Mouse (Mus musculus) gastrocnemius, adult 2 months (tissue): ENCODE results near the gene Gm5089. TPM values are rescaled to one million over a fixed set of nuclear protein-coding genes. Genes with fewer than 3 reads are reported as not detected.
"Not testable (repeated sequence)": the region's sequence is repeated elsewhere in the genome, so short reads cannot be mapped to it uniquely, and the experiment has no call there.

Source experiments
- DNase-seq: peaks from one replicate; pipeline ENCODE4 v3.0.0; 2022
- H3K27ac ChIP-seq: fragments of 200-600 bp; 2 replicates; pipeline ENCODE4 v1.8.1; 2022; ENCODE audit warnings: mild to moderate bottlenecking
- H3K4me3 ChIP-seq: fragments of 200-600 bp; 2 replicates; pipeline ENCODE4 v1.8.1; 2022; ENCODE audit warnings: mild to moderate bottlenecking, moderate library complexity
- CTCF ChIP-seq: fragments of 200-600 bp; IDR thresholded peaks from 2 replicates; pipeline ENCODE4 v1.8.1; 2022; ENCODE audit warnings: antibody characterized with exemption, mild to moderate bottlenecking, moderate library complexity
- intact Hi-C: fragments of 180-260 bp; cut with DNase I; formaldehyde crosslinking; loops from one replicate; pipeline ENCODE4 v1.15.1; 2025
- total RNA-seq, 2 experiments: library from RNA; stranded (reverse); gene quantifications; 2 replicates each; pipeline ENCODE4 v1.2.3; 2021

Gene Gm5089
- total RNA-seq, 2 experiments from 2014 or later: not detected

GRCm38 (mm10) chr14:122465931-122466490 lies 15.1 kb upstream of the Gm5089 start:
- Histone ChIP-seq H3K4me3 (peak overlapping the region; percentile 74), H3K27ac (no peak overlapping the region)
- no peak for DNase-seq
- no peak for TF ChIP-seq CTCF
- intact Hi-C loops: no loop called here

- peak within 1 kb of the TSS; percentile 74 for H3K4me3 ChIP-seq
- TF ChIP-seq CTCF: no peak
These were observed 14.1 kb upstream of the Gm5089 start, which contains the start of gene Zic5 for GRCm38 (mm10) chr14:122464763-122465741. Gene Zic5, minus strand, starts transcription at chr14:122465677.

GRCm38 (mm10) chr14:122464351-122464762 lies 13.4 kb upstream of the Gm5089 start:
- DNase-seq: no peak
- Histone ChIP-seq H3K27ac (no peak overlapping the region), H3K4me3 (peak overlapping the region; percentile 74)
- TF ChIP-seq CTCF: no peak
- intact Hi-C loops: no loop called here

More at GRCm38 (mm10) chr14:122464763-122465741, 14.1 kb upstream of the Gm5089 start, which contains the start of gene Zic5:
- no peak within 1 kb of the TSS for H3K27ac ChIP-seq
- DNase-seq: no peak
- intact Hi-C loops: no loop called here

GRCm38 (mm10) chr14:122463734-122464341 lies 12.9 kb upstream of the Gm5089 start:
- H3K27ac ChIP-seq, intact Hi-C loops: not testable (repeated sequence)
- peak; percentile 72 for DNase-seq
- peak overlapping the region; percentile 74 for H3K4me3 ChIP-seq

- no peak for TF ChIP-seq CTCF
- H3K27ac ChIP-seq: no peak overlapping the region
- H3K4me3 ChIP-seq: peak overlapping the region; percentile 74
- intact Hi-C loops: no loop called here
- no peak for DNase-seq
These were observed 12.3 kb upstream of the Gm5089 start for GRCm38 (mm10) chr14:122463080-122463691.

- intact Hi-C loops: no loop called here
- Histone ChIP-seq H3K4me3 (no peak overlapping the region), H3K27ac (no peak overlapping the region)
- no peak for TF ChIP-seq CTCF
- no peak for DNase-seq
These were observed 11.8 kb upstream of the Gm5089 start for GRCm38 (mm10) chr14:122462689-122463079.

- H3K4me3 ChIP-seq: no peak overlapping the region
- no peak overlapping the region for H3K27ac ChIP-seq
- no peak for TF ChIP-seq CTCF
- intact Hi-C loops: no loop called here
- no peak for DNase-seq
These were observed 11.1 kb upstream of the Gm5089 start for GRCm38 (mm10) chr14:122461966-122462365.

GRCm38 (mm10) chr14:122461500-122461899 lies 10.6 kb upstream of the Gm5089 start:
- no peak for DNase-seq
- no peak overlapping the region for H3K4me3 ChIP-seq
- no peak for TF ChIP-seq CTCF
- no peak overlapping the region for H3K27ac ChIP-seq
- intact Hi-C loops: no loop called here

GRCm38 (mm10) chr14:122460226-122460625 lies 9.3 kb upstream of the Gm5089 start:
- intact Hi-C loops: no loop called here
- no peak for TF ChIP-seq CTCF
- no peak overlapping the region for H3K4me3 ChIP-seq
- DNase-seq: no peak
- H3K27ac ChIP-seq: no peak overlapping the region

GRCm38 (mm10) chr14:122459776-122460175 lies 8.9 kb upstream of the Gm5089 start:
- DNase-seq: no peak
- intact Hi-C loops: no loop called here
- H3K27ac ChIP-seq: no peak overlapping the region
- no peak for TF ChIP-seq CTCF
- no peak overlapping the region for H3K4me3 ChIP-seq

- intact Hi-C loops, DNase-seq, H3K4me3 ChIP-seq, H3K27ac ChIP-seq: not testable (repeated sequence)
These were observed 8.4 kb upstream of the Gm5089 start for GRCm38 (mm10) chr14:122459332-122459731.

GRCm38 (mm10) chr14:122455562-122455958 lies 4.6 kb upstream of the Gm5089 start:
- no peak for DNase-seq
- no peak for TF ChIP-seq CTCF
- no peak overlapping the region for H3K4me3 ChIP-seq
- intact Hi-C loops: no loop called here
- H3K27ac ChIP-seq: no peak overlapping the region
